Mouse (Mus musculus) stomach, postnatal 0 days (tissue): Measurements from ENCODE around the gene Lrmda. TPM values are rescaled to one million over a fixed set of nuclear protein-coding genes. Genes with fewer than 3 reads are reported as not detected.

Source experiments
- ATAC-seq: fragments of 200-750 bp; cut with Nextera tagmentation; 2 replicates; pipeline ENCODE4 v1.8.0; 2017; ENCODE audit not compliant: low FRiP score, low TSS enrichment
- DNase-seq: peaks from one replicate; pipeline ENCODE4 v3.0.0-alpha.2; 2016; ENCODE audit warnings: low spot score
- H3K27ac ChIP-seq: fragments of 300-500 bp; sonication (generic); replicated peaks from 2 replicates; pipeline ENCODE4 v1.5.1; 2014; ENCODE audit warnings: mild to moderate bottlenecking, control low read depth
- H3K27me3 ChIP-seq: fragments of 300-500 bp; sonication (generic); 2 replicates; pipeline ENCODE4 v1.6.1; 2014; ENCODE audit warnings: low read length; ENCODE audit not compliant: control insufficient read depth, insufficient read depth
- H3K36me3 ChIP-seq: fragments of 300-500 bp; sonication (generic); 2 replicates; pipeline ENCODE4 v1.6.1; 2014; ENCODE audit warnings: low read length, mixed read lengths; ENCODE audit not compliant: control insufficient read depth, insufficient read depth
- H3K4me1 ChIP-seq: fragments of 300-500 bp; sonication (generic); replicated peaks from 2 replicates; pipeline ENCODE4 v1.6.1; 2014; ENCODE audit warnings: antibody characterized with exemption; ENCODE audit not compliant: control insufficient read depth, insufficient read depth
- H3K4me2 ChIP-seq: fragments of 300-500 bp; sonication (generic); replicated peaks from 2 replicates; pipeline ENCODE4 v1.6.1; 2014; ENCODE audit warnings: low read depth, mild to moderate bottlenecking, control low read depth, moderate library complexity
- H3K4me3 ChIP-seq: fragments of 300-500 bp; sonication (generic); 2 replicates; pipeline ENCODE4 v1.5.1; 2014; ENCODE audit warnings: low read depth, low read length, control low read depth
- H3K9ac ChIP-seq: fragments of 300-500 bp; sonication (generic); 2 replicates; pipeline ENCODE4 v1.6.1; 2014; ENCODE audit warnings: mild to moderate bottlenecking, low read length, control low read depth, mixed read lengths
- H3K9me3 ChIP-seq: fragments of 300-500 bp; sonication (generic); 2 replicates; pipeline ENCODE4 v1.6.1; 2016; ENCODE audit warnings: low read length; ENCODE audit not compliant: control insufficient read depth
- CTCF ChIP-seq: IDR thresholded peaks from 2 replicates; pipeline ENCODE4 v1.5.1; 2016; ENCODE audit warnings: antibody characterized with exemption, low read depth, mild to moderate bottlenecking, moderate library complexity
- EP300 ChIP-seq: optimal IDR thresholded peaks from 2 replicates; pipeline ENCODE3; 2016; ENCODE audit warnings: antibody characterized with exemption
- WGBS: fragments of 180-500 bp; shearing (Covaris S2); extraction: QIAGEN DNeasy Blood & Tissue Kit; methylation state at CpG from one replicate; pipeline ENCODE4 v1.1.7; 2014; 5-methylcytosine and 5-hydroxymethylcytosine counted together
- polyA plus RNA-seq: library from polyadenylated mRNA; unstranded; fragments of >200 nt; fragmentation: Nextera tagmentation; extraction: Ambion mirVana; gene quantifications from 2 replicates; pipeline ENCODE4 v1.2.1, GENCODE M21; 2015

Gene Lrmda
- polyA plus RNA-seq, 1 experiment from 2014 or later = 0.39 TPM

DNA sequence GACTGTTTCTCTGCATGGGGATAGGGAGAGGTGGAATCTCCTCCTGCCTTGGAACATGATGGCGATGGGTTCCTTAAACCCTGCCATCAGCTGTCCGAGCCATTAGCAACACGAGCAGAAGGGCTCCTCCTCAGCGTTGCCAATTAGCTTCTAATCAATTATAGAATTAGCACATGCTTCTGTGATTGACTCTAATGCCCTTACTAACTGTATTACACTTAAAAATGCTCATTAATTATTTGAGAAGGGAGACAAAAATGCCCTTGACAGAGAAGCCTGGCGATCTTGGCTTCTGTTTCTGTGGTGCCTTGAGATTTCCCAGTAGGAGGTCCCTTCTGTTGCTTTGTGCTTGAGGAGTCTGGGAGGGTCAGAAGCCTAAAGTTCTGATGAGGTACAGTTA, 579.1 kb downstream of the Lrmda start:
- H3K9ac ChIP-seq = no peak overlapping the region
- 86% methylated on average over 5 of the region's 5 CpGs for WGBS
- H3K27ac ChIP-seq = no peak overlapping the region
- DNase-seq (no peak), ATAC-seq (no peak)
- H3K4me1 ChIP-seq = no peaks in the 10 kb centered on the region
- H3K36me3 ChIP-seq = no peaks in the 10 kb centered on the region
- no peaks in the 10 kb centered on the region for H3K9me3 ChIP-seq
- TF ChIP-seq EP300 (no peak), CTCF (no peak)
- no peaks in the 10 kb centered on the region for H3K27me3 ChIP-seq
- no peak overlapping the region for H3K4me3 ChIP-seq
- no peak overlapping the region for H3K4me2 ChIP-seq

DNA sequence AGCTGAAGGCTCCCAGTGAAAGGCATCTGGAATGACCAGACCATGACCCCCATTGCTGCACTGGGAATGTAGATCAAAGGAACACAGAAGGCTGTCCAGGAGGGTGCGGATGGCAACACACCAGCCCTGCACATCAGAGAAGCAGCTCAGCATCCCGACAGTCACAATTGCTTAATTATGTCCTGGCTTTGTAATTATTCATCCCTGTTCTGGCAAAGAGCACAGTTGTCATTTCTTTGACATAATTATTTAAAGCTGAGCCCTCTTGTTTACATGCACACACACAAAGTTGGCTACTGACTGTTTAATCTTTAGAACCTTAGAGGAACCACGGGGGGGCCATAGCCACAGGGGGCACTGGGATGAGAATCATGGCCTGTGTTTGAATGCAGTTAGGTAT, 580.7 kb downstream of the Lrmda start:
- Histone ChIP-seq H3K36me3 (no peaks in the 10 kb centered on the region), H3K4me3 (no peak overlapping the region), H3K27me3 (no peaks in the 10 kb centered on the region), H3K27ac (no peak overlapping the region), H3K4me1 (no peaks in the 10 kb centered on the region), H3K9me3 (no peaks in the 10 kb centered on the region), H3K9ac (no peak overlapping the region), H3K4me2 (no peak overlapping the region)
- ATAC-seq (no peak), DNase-seq (no peak)
- TF ChIP-seq CTCF (no peak), EP300 (no peak)
- WGBS = 49% methylated on average over 3 of the region's 3 CpGs

DNA sequence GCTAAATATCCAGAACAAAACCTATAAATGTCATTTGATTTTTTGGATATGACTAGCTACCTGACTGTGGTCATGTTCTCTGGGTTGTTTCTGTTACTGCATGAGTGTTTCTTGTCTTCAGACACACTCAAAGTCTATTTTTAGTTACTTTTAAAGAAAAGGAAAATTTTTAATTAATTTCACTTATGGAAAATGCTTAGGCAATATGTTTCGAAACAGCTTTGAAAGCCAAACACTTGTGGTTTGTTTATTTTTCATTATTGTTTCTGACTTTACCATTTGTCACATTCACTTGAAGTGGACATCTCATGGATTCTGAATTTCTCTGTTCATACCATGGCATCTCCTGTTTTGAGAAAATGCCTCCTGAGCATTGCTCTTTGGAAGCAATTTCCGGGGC, 582.8 kb downstream of the Lrmda start:
- Histone ChIP-seq H3K9ac (no peak overlapping the region), H3K27me3 (no peaks in the 10 kb centered on the region), H3K36me3 (no peaks in the 10 kb centered on the region), H3K9me3 (no peaks in the 10 kb centered on the region), H3K27ac (no peak overlapping the region), H3K4me1 (no peaks in the 10 kb centered on the region), H3K4me2 (no peak overlapping the region), H3K4me3 (no peak overlapping the region)
- TF ChIP-seq CTCF (no peak), EP300 (no peak)
- ATAC-seq (no peak), DNase-seq (no peak)
- 90% methylated on average over 2 of the region's 2 CpGs for WGBS

DNA sequence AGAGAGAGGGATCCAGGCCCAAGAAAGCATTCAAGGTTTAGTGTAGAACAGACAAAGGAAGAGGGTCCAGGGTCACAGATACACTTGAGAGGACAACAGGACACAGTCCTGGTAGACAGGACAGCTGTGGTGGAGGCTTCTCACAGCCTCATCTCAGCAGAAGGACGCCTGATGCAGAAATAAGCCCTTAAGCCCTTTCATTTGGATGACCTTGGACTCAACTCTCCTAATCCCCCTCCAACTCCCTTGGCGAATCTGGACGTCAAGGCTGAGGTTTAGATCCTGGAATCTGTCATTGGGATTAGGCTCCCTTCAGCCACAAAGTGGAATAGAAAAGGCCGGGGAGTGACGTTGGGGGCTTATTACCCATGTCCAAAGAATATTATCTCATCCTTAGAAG, 589.1 kb downstream of the Lrmda start:
- Histone ChIP-seq H3K4me3 (no peak overlapping the region), H3K27ac (no peak overlapping the region), H3K36me3 (no peaks in the 10 kb centered on the region), H3K9me3 (no peaks in the 10 kb centered on the region), H3K4me2 (no peak overlapping the region), H3K9ac (no peak overlapping the region), H3K27me3 (no peaks in the 10 kb centered on the region), H3K4me1 (no peaks in the 10 kb centered on the region)
- DNase-seq (no peak), ATAC-seq (peak; percentile 54; the same call in 1 of the 2 replicates)
- TF ChIP-seq EP300 = no peak
- TF ChIP-seq CTCF = no peak
- WGBS = 40% methylated on average over 5 of the region's 5 CpGs

DNA sequence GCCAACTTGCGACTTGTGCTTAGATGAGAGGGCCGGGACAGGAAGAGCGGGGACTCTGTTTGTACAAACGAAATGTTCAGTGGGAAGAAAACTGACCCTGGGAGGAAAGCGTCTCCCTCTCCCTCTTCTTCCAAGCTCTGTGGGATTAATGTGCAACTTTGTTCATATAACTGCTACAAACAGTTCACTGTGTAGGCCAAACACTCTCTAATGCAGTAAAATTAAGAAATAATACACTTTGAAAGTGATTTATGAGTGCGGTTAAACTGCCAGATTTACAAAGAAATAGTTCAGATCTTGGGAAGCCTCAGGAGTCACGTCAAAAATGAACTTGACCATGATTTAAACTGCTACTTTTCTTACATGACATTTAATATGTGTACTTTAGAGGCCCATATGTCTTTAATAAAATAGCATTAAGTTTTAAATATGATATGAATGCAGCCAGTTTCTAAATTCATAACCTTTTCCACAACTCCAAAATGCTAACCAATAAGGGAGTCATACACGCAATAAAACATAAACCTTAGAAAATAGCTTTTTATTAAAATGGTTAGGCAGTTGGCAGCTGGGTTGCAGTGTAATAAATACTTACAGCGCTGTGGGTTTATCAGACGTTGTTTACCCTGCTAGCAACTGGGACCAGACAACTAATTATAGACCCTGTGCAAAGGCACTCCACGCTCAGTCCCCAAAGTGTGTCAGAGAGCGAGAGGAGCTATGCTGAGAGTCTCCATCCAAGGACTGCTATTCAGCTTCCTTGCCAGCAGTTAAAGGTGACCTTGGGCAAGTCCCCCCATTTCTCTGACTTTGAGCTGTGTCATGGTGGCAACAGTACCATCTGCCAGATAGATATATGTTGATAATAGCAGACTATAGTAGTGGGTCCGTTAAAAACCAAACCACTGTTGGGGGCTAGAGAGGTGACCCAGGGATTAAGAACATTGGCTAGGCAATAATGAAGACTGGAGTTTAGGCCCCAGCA, 590.0 kb downstream of the Lrmda start:
- H3K4me2 ChIP-seq = no peak overlapping the region
- H3K27ac ChIP-seq = 0 out of 2 replicates have a peak overlapping the region, but pooled peaks have one; percentile 9
- no peaks in the 10 kb centered on the region for H3K36me3 ChIP-seq
- peak; percentile 38; the same call in 1 of the 2 replicates for ATAC-seq
- no peaks in the 10 kb centered on the region for H3K27me3 ChIP-seq
- H3K4me3 ChIP-seq = no peak overlapping the region
- DNase-seq = no peak
- no peak overlapping the region for H3K9ac ChIP-seq
- H3K4me1 ChIP-seq = no peaks in the 10 kb centered on the region
- TF ChIP-seq CTCF (no peak), EP300 (no peak)
- H3K9me3 ChIP-seq = no peaks in the 10 kb centered on the region
- WGBS = 40% methylated on average over 13 of the region's 13 CpGs

DNA sequence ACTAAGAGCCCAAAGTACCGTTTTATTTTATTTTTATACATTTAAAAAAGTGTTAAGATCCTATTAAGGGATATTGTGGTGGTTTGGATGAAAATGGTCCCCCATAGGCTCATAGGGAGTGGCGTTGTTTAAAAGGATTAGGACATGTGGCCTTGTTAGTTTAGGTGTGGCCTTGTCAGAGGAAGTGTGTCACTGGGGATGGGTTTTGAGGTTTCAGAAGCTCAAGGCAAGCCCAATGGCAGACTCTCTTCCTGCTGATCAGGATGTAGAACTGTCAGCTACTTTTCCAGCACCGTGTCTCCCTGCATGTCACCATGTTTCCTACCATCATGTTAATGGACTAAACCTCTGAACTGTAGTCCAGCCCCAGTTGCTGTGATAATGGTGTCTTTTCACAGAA, 591.5 kb downstream of the Lrmda start:
- no peaks in the 10 kb centered on the region for H3K27me3 ChIP-seq
- DNase-seq = no peak
- ATAC-seq = no peak
- WGBS = 88% methylated on average over 3 of the region's 3 CpGs
- no peak overlapping the region for H3K27ac ChIP-seq
- no peak overlapping the region for H3K9ac ChIP-seq
- H3K4me3 ChIP-seq = no peak overlapping the region
- no peak overlapping the region for H3K4me2 ChIP-seq
- no peaks in the 10 kb centered on the region for H3K4me1 ChIP-seq
- no peaks in the 10 kb centered on the region for H3K36me3 ChIP-seq
- no peaks in the 10 kb centered on the region for H3K9me3 ChIP-seq
- TF ChIP-seq EP300 (no peak), CTCF (no peak)
